Mouse (Mus musculus): ENCODE data around the gene Tmem30a. TPM values are rescaled to one million over a fixed set of nuclear protein-coding genes. Genes with fewer than 3 reads are reported as not detected.

Gene Tmem30a
- polyA plus RNA-seq, 1 experiment: 120 TPM

GRCm38 (mm10) chr9:79784934-79785793 lies 8.1 kb downstream of the Tmem30a start:
- no peaks in the 10 kb centered on the region for H3K27me3 ChIP-seq (ENCODE audit: control insufficient read depth, insufficient read depth, low read length)
- 0 out of 2 replicates have a peak, but pooled peaks cover 3% of the 10 kb centered on the region for H3K4me1 ChIP-seq (ENCODE audit: control insufficient read depth, insufficient read depth, low read length)
- 91% methylated on average over 2 of the region's 2 CpGs for WGBS
- H3K4me3 ChIP-seq (replicated peaks; ENCODE audit: insufficient read depth, low read depth, low read length): no peak overlapping the region
- TF ChIP-seq POLR2A (IDR thresholded peaks at IDR 0.05; ENCODE audit: borderline replicate concordance, insufficient read depth, low read length): no peak
- TF ChIP-seq CTCF (IDR thresholded peaks at IDR 0.05; ENCODE audit: borderline replicate concordance, insufficient read depth, low read depth, low read length): no peak
- DNase-seq: no peak
- H3K27ac ChIP-seq (ENCODE audit: insufficient read depth, low read length): no peak overlapping the region

- Histone ChIP-seq H3K27ac (ENCODE audit: insufficient read depth, low read length) (no peak overlapping the region), H3K4me1 (ENCODE audit: control insufficient read depth, insufficient read depth, low read length) (0 out of 2 replicates have a peak, but pooled peaks cover 3% of the 10 kb centered on the region), H3K27me3 (ENCODE audit: control insufficient read depth, insufficient read depth, low read length) (no peaks in the 10 kb centered on the region), H3K4me3 (replicated peaks; ENCODE audit: insufficient read depth, low read depth, low read length) (no peak overlapping the region)
- TF ChIP-seq POLR2A (IDR thresholded peaks at IDR 0.05; ENCODE audit: borderline replicate concordance, insufficient read depth, low read length) (no peak), CTCF (IDR thresholded peaks at IDR 0.05; ENCODE audit: borderline replicate concordance, insufficient read depth, low read depth, low read length) (no peak)
- no peak for DNase-seq
- WGBS: 69% methylated on average over 3 of the region's 3 CpGs
Measured at GRCm38 (mm10) chr9:79784439-79784838, 8.9 kb downstream of the Tmem30a start.

DNA sequence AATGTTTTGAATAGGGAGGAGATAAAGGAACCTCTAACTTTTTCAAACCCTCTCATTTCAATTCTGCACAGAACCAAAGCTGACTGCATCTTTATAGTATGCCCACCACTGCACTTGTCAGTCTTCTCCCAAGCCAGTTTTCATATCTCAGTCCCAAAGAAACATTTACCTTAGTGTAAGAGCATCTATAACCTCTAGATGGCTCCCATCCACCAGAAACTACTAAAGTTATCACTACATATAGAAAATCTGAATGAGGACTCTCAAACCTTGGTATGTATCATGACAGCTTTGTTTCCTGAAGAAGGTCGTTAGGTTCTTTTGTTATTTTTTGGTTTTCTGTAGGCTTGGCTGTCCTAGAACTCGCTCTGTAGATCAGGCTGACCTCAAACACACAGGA lies 14.0 kb downstream of the Tmem30a start:
- Histone ChIP-seq H3K27ac (ENCODE audit: insufficient read depth, low read length) (no peak overlapping the region), H3K27me3 (ENCODE audit: control insufficient read depth, insufficient read depth, low read length) (no peaks in the 10 kb centered on the region), H3K4me1 (ENCODE audit: control insufficient read depth, insufficient read depth, low read length) (no peaks in the 10 kb centered on the region), H3K4me3 (replicated peaks; ENCODE audit: insufficient read depth, low read depth, low read length) (no peak overlapping the region)
- 75% methylated on average over 2 of the region's 2 CpGs for WGBS
- no peak for TF ChIP-seq POLR2A (IDR thresholded peaks at IDR 0.05; ENCODE audit: borderline replicate concordance, insufficient read depth, low read length)
- TF ChIP-seq CTCF (IDR thresholded peaks at IDR 0.05; ENCODE audit: borderline replicate concordance, insufficient read depth, low read depth, low read length): no peak
- no peak for DNase-seq

GRCm38 (mm10) chr9:79766991-79767545 lies 26.2 kb downstream of the Tmem30a start:
- TF ChIP-seq CTCF (IDR thresholded peaks at IDR 0.05; ENCODE audit: borderline replicate concordance, insufficient read depth, low read depth, low read length) (no peak), POLR2A (IDR thresholded peaks at IDR 0.05; ENCODE audit: borderline replicate concordance, insufficient read depth, low read length) (no peak)
- no peaks in the 10 kb centered on the region for H3K4me1 ChIP-seq (ENCODE audit: control insufficient read depth, insufficient read depth, low read length)
- no peak overlapping the region for H3K27ac ChIP-seq (ENCODE audit: insufficient read depth, low read length)
- H3K4me3 ChIP-seq (replicated peaks; ENCODE audit: insufficient read depth, low read depth, low read length): no peak overlapping the region
- DNase-seq: no peak
- WGBS: 94% methylated on average over 5 of the region's 5 CpGs
- H3K27me3 ChIP-seq (ENCODE audit: control insufficient read depth, insufficient read depth, low read length): no peaks in the 10 kb centered on the region

DNA sequence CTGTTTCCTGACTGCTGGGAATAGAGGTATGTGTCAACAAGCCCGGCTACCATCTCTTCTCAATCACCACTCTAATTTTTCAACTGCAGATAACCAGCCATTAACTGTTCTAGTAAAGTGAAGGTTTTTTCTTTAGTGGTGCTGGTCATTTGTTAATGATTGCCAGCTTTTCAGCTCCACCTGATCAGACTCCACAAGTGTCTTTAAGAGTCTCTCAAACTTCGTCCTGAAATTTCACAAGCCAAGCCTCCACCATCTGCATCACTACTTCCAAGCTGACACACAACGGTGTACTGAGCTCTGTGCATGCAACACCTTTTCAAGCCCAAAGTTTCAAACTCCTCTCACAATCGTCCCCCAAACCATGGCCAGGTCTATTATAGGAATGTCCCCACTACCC lies 28.0 kb downstream of the Tmem30a start:
- no peak overlapping the region for H3K27ac ChIP-seq (ENCODE audit: insufficient read depth, low read length)
- no peak for DNase-seq
- TF ChIP-seq POLR2A (IDR thresholded peaks at IDR 0.05; ENCODE audit: borderline replicate concordance, insufficient read depth, low read length) (no peak), CTCF (IDR thresholded peaks at IDR 0.05; ENCODE audit: borderline replicate concordance, insufficient read depth, low read depth, low read length) (no peak)
- H3K27me3 ChIP-seq (ENCODE audit: control insufficient read depth, insufficient read depth, low read length): no peaks in the 10 kb centered on the region
- WGBS: 89% methylated on average over 4 of the region's 4 CpGs
- H3K4me1 ChIP-seq (ENCODE audit: control insufficient read depth, insufficient read depth, low read length): no peaks in the 10 kb centered on the region
- no peak overlapping the region for H3K4me3 ChIP-seq (replicated peaks; ENCODE audit: insufficient read depth, low read depth, low read length)

DNA sequence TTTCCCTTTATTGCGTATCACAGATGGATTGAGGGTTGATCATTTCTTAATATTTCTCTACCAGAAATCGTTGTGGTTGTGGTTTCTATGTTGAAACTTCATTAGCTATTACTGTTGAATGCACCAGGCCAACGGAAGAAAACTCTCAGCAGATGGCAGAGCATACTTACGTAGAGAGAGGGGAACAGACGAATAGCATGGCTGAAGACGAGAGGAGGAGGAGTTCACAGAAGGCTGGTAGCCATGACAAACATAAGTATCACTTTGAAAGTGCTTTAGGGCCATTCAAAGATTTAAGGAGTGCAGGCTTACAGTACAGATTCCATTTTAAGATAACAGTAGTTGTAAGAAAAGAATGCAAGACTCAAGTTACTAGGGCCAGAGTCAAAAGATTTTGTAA lies 30.8 kb downstream of the Tmem30a start:
- WGBS: 66% methylated on average over 6 of the region's 6 CpGs
- TF ChIP-seq POLR2A (IDR thresholded peaks at IDR 0.05; ENCODE audit: borderline replicate concordance, insufficient read depth, low read length) (no peak), CTCF (IDR thresholded peaks at IDR 0.05; ENCODE audit: borderline replicate concordance, insufficient read depth, low read depth, low read length) (no peak)

GRCm38 (mm10) chr9:79760076-79760475 lies 33.2 kb downstream of the Tmem30a start:
- TF ChIP-seq POLR2A (IDR thresholded peaks at IDR 0.05; ENCODE audit: borderline replicate concordance, insufficient read depth, low read length) (no peak), CTCF (IDR thresholded peaks at IDR 0.05; ENCODE audit: borderline replicate concordance, insufficient read depth, low read depth, low read length) (no peak)
- no peak for DNase-seq
- H3K4me3 ChIP-seq (replicated peaks; ENCODE audit: insufficient read depth, low read depth, low read length): peak overlapping the region; percentile 92
- no peaks in the 10 kb centered on the region for H3K27me3 ChIP-seq (ENCODE audit: control insufficient read depth, insufficient read depth, low read length)
- H3K27ac ChIP-seq (ENCODE audit: insufficient read depth, low read length): no peak overlapping the region
- WGBS: 4% methylated on average over 14 of the region's 14 CpGs
- H3K4me1 ChIP-seq (ENCODE audit: control insufficient read depth, insufficient read depth, low read length): no peaks in the 10 kb centered on the region; the same call in 1 of the 2 replicates

More for the DNA sequence above, 30.8 kb downstream of the Tmem30a start:
- Histone ChIP-seq H3K4me3 (replicated peaks; ENCODE audit: insufficient read depth, low read depth, low read length) (no peak overlapping the region), H3K4me1 (ENCODE audit: control insufficient read depth, insufficient read depth, low read length) (no peaks in the 10 kb centered on the region; the same call in 1 of the 2 replicates), H3K27me3 (ENCODE audit: control insufficient read depth, insufficient read depth, low read length) (no peaks in the 10 kb centered on the region), H3K27ac (ENCODE audit: insufficient read depth, low read length) (no peak overlapping the region)
- DNase-seq: no peak

Data from cerebellum, adult 2 months (tissue).